Mouse (Mus musculus) heart, embryonic 14.5 days (tissue): ENCODE measurements around the gene Kcnab1. TPM values are rescaled to one million over a fixed set of nuclear protein-coding genes. Genes with fewer than 3 reads are reported as not detected.
A peak's percentile ranks its signal among the peaks of the same experiment; 100 is the strongest.

Source experiments
- ATAC-seq: fragments of 200-750 bp; cut with Nextera tagmentation; 2 replicates; pipeline ENCODE4 v1.8.0; 2017; ENCODE audit warnings: low read depth, moderate TSS enrichment; ENCODE audit not compliant: insufficient number of reproducible peaks, insufficient read depth, low FRiP score
- H3K27ac ChIP-seq, 2 experiments: fragments of 200-500 bp in 1 of 2; fragments of 300-500 bp in 1 of 2; sonication (generic) in 1 of 2; replicated peaks in 1 of 2; 2 replicates each; pipeline ENCODE4 v1.5.1; 2012 to 2014; ENCODE audit warnings: low read depth in 2 of 2, low read length in 2 of 2, control low read depth in 1 of 2, mild to moderate bottlenecking in 1 of 2, mixed read lengths in 1 of 2; ENCODE audit not compliant: control insufficient read depth in 1 of 2, insufficient read depth in 1 of 2
- H3K27me3 ChIP-seq: fragments of 300-500 bp; sonication (generic); 2 replicates; pipeline ENCODE4 v1.6.1; 2014; ENCODE audit warnings: mild to moderate bottlenecking, low read length, control low read depth; ENCODE audit not compliant: control insufficient read depth, insufficient read depth
- H3K36me3 ChIP-seq: fragments of 300-500 bp; sonication (generic); 2 replicates; pipeline ENCODE4 v1.6.1; 2014; ENCODE audit warnings: mild to moderate bottlenecking, control low read depth, low read length, mixed read lengths; ENCODE audit not compliant: control insufficient read depth, insufficient read depth
- H3K4me1 ChIP-seq, 2 experiments: fragments of 200-500 bp in 1 of 2; fragments of 300-500 bp in 1 of 2; sonication (generic) in 1 of 2; 2 replicates each; pipeline ENCODE4 v1.6.1; 2012 to 2014; ENCODE audit warnings: low read length in 2 of 2, control low read depth in 1 of 2, mixed read lengths in 1 of 2; ENCODE audit not compliant: control insufficient read depth in 2 of 2, insufficient read depth in 2 of 2
- H3K4me2 ChIP-seq: fragments of 300-500 bp; sonication (generic); 2 replicates; pipeline ENCODE4 v1.6.1; 2014; ENCODE audit warnings: mild to moderate bottlenecking, low read length
- H3K4me3 ChIP-seq, 2 experiments: fragments of 200-500 bp in 1 of 2; fragments of 300-500 bp in 1 of 2; sonication (generic) in 1 of 2; 2 replicates each; pipeline ENCODE4 v1.5.1; 2012 to 2014; ENCODE audit warnings: low read length in 2 of 2, mild to moderate bottlenecking in 2 of 2, control low read depth in 1 of 2, low read depth in 1 of 2, moderate library complexity in 1 of 2; ENCODE audit not compliant: control insufficient read depth in 1 of 2, insufficient read depth in 1 of 2
- H3K9ac ChIP-seq: fragments of 300-500 bp; sonication (generic); 2 replicates; pipeline ENCODE4 v1.6.1; 2014; ENCODE audit warnings: mild to moderate bottlenecking, low read length
- H3K9me3 ChIP-seq: fragments of 300-500 bp; sonication (generic); 2 replicates; pipeline ENCODE4 v1.6.1; 2016; ENCODE audit warnings: low read length, control low read depth; ENCODE audit not compliant: control insufficient read depth
- WGBS: fragments of 180-500 bp; shearing (Covaris S2); extraction: QIAGEN DNeasy Blood & Tissue Kit; methylation state at CpG from one replicate; pipeline ENCODE4 v1.1.7; 2014; 5-methylcytosine and 5-hydroxymethylcytosine counted together
- polyA plus RNA-seq: library from polyadenylated mRNA; unstranded; fragments of >200 nt; fragmentation: Nextera tagmentation; extraction: Ambion mirVana; gene quantifications from 2 replicates; pipeline ENCODE4 v1.2.1, GENCODE M21; 2014

Gene Kcnab1
- polyA plus RNA-seq, 1 experiment from 2014 or later: 2.8 TPM

GRCm38 (mm10) chr3:65374729-65375128 is 265.5 kb downstream of the Kcnab1 start:
- Histone ChIP-seq H3K9ac (no peak overlapping the region), H3K27ac (no peak overlapping the region), H3K36me3 (peaks cover 59% of the 10 kb centered on the region), H3K9me3 (no peaks in the 10 kb centered on the region), H3K4me3 (no peak overlapping the region), H3K27me3 (no peaks in the 10 kb centered on the region), H3K4me1 (peaks cover 5% of the 10 kb centered on the region in 2 experiments; a peak in 3 of 4 replicates), H3K4me2 (no peak overlapping the region)
- no peak for ATAC-seq
- WGBS: 73% methylated on average over 3 of the region's 3 CpGs

- no peak overlapping the region for H3K4me3 ChIP-seq
- no peak overlapping the region for H3K9ac ChIP-seq
- no peak for ATAC-seq
- H3K9me3 ChIP-seq: no peaks in the 10 kb centered on the region
- no peaks in the 10 kb centered on the region for H3K27me3 ChIP-seq
- no peak overlapping the region for H3K4me2 ChIP-seq
- H3K27ac ChIP-seq: no peak overlapping the region
- H3K4me1 ChIP-seq: peaks cover 0 to 10% of the 10 kb centered on the region in 2 experiments; a peak in 2 of 4 replicates
- peaks cover 69% of the 10 kb centered on the region for H3K36me3 ChIP-seq
Observed at GRCm38 (mm10) chr3:65378724-65379123, 269.5 kb downstream of the Kcnab1 start.

GRCm38 (mm10) chr3:65379884-65380539 is 270.8 kb downstream of the Kcnab1 start:
- H3K36me3 ChIP-seq: peaks cover 82% of the 10 kb centered on the region
- peaks cover 0 to 18% of the 10 kb centered on the region in 2 experiments; a peak in 2 of 4 replicates for H3K4me1 ChIP-seq
- H3K4me2 ChIP-seq: no peak overlapping the region
- H3K4me3 ChIP-seq: no peak overlapping the region
- WGBS: 69% methylated on average over 4 of the region's 4 CpGs
- no peaks in the 10 kb centered on the region for H3K27me3 ChIP-seq
- no peak overlapping the region for H3K9ac ChIP-seq
- H3K27ac ChIP-seq: no peak overlapping the region
- no peaks in the 10 kb centered on the region for H3K9me3 ChIP-seq
- no peak for ATAC-seq

GRCm38 (mm10) chr3:65381094-65381493 is 271.9 kb downstream of the Kcnab1 start:
- H3K9ac ChIP-seq: no peak overlapping the region
- H3K4me1 ChIP-seq: peaks cover 0 to 19% of the 10 kb centered on the region in 2 experiments; a peak in 2 of 4 replicates
- H3K27ac ChIP-seq: no peak overlapping the region
- WGBS: 70% methylated on average over 4 of the region's 4 CpGs
- no peak overlapping the region for H3K4me3 ChIP-seq
- no peaks in the 10 kb centered on the region for H3K9me3 ChIP-seq
- H3K36me3 ChIP-seq: peaks cover 87% of the 10 kb centered on the region
- H3K27me3 ChIP-seq: no peaks in the 10 kb centered on the region
- no peak for ATAC-seq
- H3K4me2 ChIP-seq: no peak overlapping the region

- Histone ChIP-seq H3K9me3 (no peaks in the 10 kb centered on the region), H3K27me3 (no peaks in the 10 kb centered on the region), H3K27ac (no peak overlapping the region), H3K4me3 (no peak overlapping the region), H3K4me2 (no peak overlapping the region), H3K36me3 (peaks cover 97% of the 10 kb centered on the region), H3K4me1 (peaks cover 0 to 26% of the 10 kb centered on the region in 2 experiments; a peak in 2 of 4 replicates), H3K9ac (no peak overlapping the region)
- WGBS: 58% methylated on average over 3 of the region's 3 CpGs
- no peak for ATAC-seq
Observed at GRCm38 (mm10) chr3:65384431-65384830, 275.2 kb downstream of the Kcnab1 start.

DNA sequence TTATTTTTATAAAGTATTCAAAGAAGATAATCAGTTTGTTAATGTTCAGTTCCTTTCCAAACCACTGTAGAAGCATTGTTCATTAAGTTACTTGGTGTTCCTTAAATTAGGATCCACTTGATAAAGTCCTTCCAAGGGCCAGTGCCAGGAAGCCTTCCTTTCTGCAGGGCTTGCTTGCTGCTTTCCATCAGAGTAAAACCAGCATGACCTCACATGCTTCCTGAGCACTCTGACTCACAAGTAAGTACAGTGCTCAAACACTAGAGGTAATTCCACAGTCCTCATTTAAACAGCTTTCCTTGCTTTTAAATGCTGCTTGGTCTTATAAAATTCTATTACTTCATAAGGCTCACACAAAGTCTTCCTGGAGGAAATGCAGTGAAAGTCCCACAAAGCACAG is 276.6 kb downstream of the Kcnab1 start:
- peaks cover 0 to 21% of the 10 kb centered on the region in 2 experiments; a peak in 2 of 4 replicates for H3K4me1 ChIP-seq
- no peak overlapping the region for H3K27ac ChIP-seq
- no peak for ATAC-seq
- no peak overlapping the region for H3K9ac ChIP-seq
- no peaks in the 10 kb centered on the region for H3K27me3 ChIP-seq
- H3K4me2 ChIP-seq: no peak overlapping the region
- no peaks in the 10 kb centered on the region for H3K9me3 ChIP-seq
- peaks cover 97% of the 10 kb centered on the region for H3K36me3 ChIP-seq
- no peak overlapping the region for H3K4me3 ChIP-seq

- Histone ChIP-seq H3K9me3 (no peaks in the 10 kb centered on the region), H3K4me3 (peak overlapping the region; percentile 75 to 87), H3K9ac (peak overlapping the region; percentile 90), H3K27me3 (no peaks in the 10 kb centered on the region), H3K27ac (peak overlapping the region; percentile 70 to 88; a peak in 3 of 4 replicates), H3K4me1 (peaks cover 0 to 9% of the 10 kb centered on the region in 2 experiments; a peak in 1 of 4 replicates), H3K36me3 (peaks cover 43% of the 10 kb centered on the region), H3K4me2 (peak overlapping the region; percentile 82)
- WGBS: 37% methylated on average over 6 of the region's 6 CpGs
- ATAC-seq: no peak
Observed at GRCm38 (mm10) chr3:65391222-65391783, 282.1 kb downstream of the Kcnab1 start.
